Mouse (Mus musculus): ENCODE data around the gene Gm29427.

DNA sequence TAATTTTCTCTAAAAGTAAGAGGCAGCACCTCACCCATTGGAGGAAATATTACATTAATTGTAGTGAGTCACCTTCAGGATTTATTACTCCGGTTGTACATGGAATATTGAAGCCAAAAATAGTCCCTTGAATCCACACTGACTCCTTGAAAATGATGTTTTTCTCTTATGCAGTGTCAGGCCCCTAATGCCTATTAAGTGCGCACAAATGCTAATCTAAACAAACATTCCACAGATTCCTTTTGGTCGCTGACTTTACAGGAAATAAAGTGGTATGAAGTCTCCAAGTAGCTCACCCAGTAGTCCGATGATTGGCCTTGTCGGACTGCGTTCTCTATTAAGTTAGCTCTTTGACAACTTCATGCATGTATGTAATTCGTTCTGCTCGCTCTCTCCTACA, 19.3 kb upstream of the Gm29427 start:
- TF ChIP-seq CTCF (IDR thresholded peaks at IDR 0.05; ENCODE audit: control insufficient read depth, insufficient read depth, low read length) (no peak), POLR2A (IDR thresholded peaks at IDR 0.05; ENCODE audit: borderline replicate concordance, control insufficient read depth, low read depth, low read length) (no peak)

Data from bone marrow, adult 2 months (tissue).